Mouse (Mus musculus) heart, adult 2 months (tissue): Measurements from ENCODE around the gene Schip1.

Source experiments
- CTCF ChIP-seq: fragments of 200-600 bp; IDR thresholded peaks from 2 replicates; pipeline ENCODE4 v1.8.1; 2022; ENCODE audit warnings: antibody characterized with exemption, mild to moderate bottlenecking, moderate library complexity
- EP300 ChIP-seq: fragments of 200-500 bp; IDR thresholded peaks from 2 replicates; pipeline ENCODE4 v1.6.1; 2011; ENCODE audit warnings: low read depth, low read length, control low read depth; ENCODE audit not compliant: insufficient read depth
- POLR2A ChIP-seq: fragments of 200-500 bp; IDR thresholded peaks from 2 replicates; pipeline ENCODE4 v1.6.1; 2011; ENCODE audit warnings: mild to moderate bottlenecking, low read depth, low read length, control low read depth; ENCODE audit not compliant: insufficient read depth

GRCm38 (mm10) chr3:68388023-68388422 lies 323.4 kb downstream of the Schip1 start:
- TF ChIP-seq CTCF (no peak), EP300 (no peak), POLR2A (no peak)
